Mouse (Mus musculus): ENCODE results near the gene Zbtb17.

GRCm38 (mm10) chr4:141406516-141407299, 37.7 kb upstream of the Zbtb17 start:
- no peak for TF ChIP-seq TAL1 (IDR thresholded peaks at IDR 0.05; ENCODE audit: low read length)
- no peak for TF ChIP-seq GATA1 (IDR thresholded peaks at IDR 0.05; ENCODE audit: low read depth, low read length)
- TF ChIP-seq EP300 (IDR thresholded peaks at IDR 0.05; ENCODE audit: low read depth in 1 of 2, low read length in 2 of 2) = no peak

Measured in MEL (cell line).